Mouse (Mus musculus) lung, adult 10 weeks (tissue): Measurements from ENCODE around the gene Tmem196. TPM values are rescaled to one million over a fixed set of nuclear protein-coding genes. Genes with fewer than 3 reads are reported as not detected.

Experiments
- polyA plus RNA-seq: library from polyadenylated mRNA; stranded (reverse); fragments of 350-450 nt; fragmentation: Illumina TruSeq; extraction: RNeasy Lipid Tissue Mini Kit (QIAGEN cat#74804); gene quantifications from one replicate; pipeline ENCODE4 v1.2.3, GENCODE M21; 2014; ENCODE audit warnings: low read depth, low replicate concordance; ENCODE audit not compliant: insufficient read depth

The Tmem196 gene
- 0.25 TPM for polyA plus RNA-seq

DNA sequence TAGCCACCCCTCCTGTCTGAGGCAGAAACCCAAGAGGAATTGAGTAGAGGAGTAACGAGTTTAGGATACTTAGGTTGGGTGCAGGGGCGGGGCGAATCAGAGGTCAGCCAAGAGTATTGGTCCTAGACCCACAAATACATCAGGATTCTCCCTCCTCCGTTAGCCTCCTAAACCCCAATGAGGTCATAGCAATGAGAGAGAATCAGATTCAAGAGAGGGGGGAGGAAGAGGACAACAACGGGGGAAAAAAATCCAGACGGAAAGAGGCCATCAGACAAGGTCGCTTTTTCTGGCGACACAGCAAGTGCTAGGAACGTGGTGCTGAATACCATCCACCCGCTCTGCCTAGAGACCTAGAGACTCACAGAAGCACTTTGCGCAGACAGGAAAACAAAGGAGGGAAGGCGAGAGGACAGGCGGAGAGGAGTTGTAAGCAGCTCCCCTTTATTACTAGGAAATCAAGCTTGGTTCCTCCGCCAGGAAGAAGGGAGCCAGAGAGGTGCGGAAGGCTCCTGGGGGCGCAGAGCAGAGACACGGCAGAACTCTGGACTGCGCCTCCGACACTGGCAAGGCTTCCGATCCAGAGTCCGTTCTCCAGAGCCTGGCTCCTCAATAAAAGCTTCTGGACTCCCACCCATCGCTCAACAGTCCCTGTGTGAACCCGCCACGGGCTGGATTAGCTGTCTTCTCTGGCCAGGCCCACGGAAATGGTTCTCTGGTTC lies at the start of gene Tmem196:
Gene Tmem196 (plus strand): TSS at position 234 of the 722 bp plus-strand sequence.

